Mouse (Mus musculus) layer of hippocampus, adult 8-10 months (tissue): ENCODE results near the gene Smug1. TPM values are rescaled to one million over a fixed set of nuclear protein-coding genes. Genes with fewer than 3 reads are reported as not detected.
A peak's percentile ranks its signal among the peaks of the same experiment; 100 is the strongest.

Experiments used
- DNase-seq, 2 experiments: peaks; one replicate each; pipeline ENCODE4 v3.0.0; 2022; ENCODE audit warnings: low spot score in 2 of 2
- total RNA-seq, 4 experiments: library from RNA; stranded (reverse); gene quantifications; 2 replicates each; pipeline ENCODE4 v1.2.4; 2022

Smug1 gene
- total RNA-seq: 10 to 100 TPM; 13.2 to 21.6 (median 17.3) TPM

- no peak for DNase-seq
These were observed at the start of gene Smug1 for GRCm38 (mm10) chr15:103167042-103167615. Smug1 (minus strand) TSS chr15:103167092.

DNA sequence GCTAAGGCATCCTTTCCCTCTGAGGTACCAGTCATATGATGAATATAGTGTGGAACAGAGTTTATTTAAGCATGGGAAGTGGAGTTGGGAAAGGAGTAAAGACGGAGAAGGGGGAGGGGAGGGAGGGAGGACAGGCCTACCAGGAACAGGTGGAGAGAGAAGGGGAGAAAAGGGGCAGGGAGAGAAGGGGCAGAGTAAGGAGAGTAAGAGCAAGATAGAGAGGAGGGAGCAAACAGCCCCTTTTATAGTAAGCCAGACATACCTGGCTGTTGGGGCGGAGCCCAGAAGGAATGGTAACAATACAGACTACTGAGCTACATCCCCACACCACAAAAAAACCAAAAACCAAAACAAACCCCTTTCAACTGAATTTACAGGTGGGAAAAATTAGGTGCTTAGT, 49.2 kb upstream of the Smug1 start:
- no peak for DNase-seq

GRCm38 (mm10) chr15:103214971-103215907, 48.3 kb upstream of the Smug1 start:
- DNase-seq: peak; percentile 82 to 83

DNA sequence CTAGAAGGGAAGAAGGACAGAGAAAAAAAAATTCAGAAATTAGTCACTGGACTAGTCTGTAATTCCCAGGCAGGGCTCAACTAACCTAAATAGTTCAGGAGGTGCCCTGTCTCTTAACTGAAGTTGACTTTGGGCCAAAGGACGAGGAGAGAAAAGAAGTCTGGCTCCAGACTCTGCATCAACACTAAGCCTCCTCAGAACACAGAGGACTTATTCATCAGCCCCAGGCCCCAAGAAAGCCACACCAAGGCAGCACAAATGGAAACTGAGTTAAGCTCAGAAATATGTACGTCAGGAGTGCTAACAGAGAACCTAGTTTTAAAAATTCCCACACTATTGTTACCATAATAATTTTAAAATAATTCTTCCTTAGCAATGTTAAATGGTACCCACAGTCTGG, 47.3 kb upstream of the Smug1 start:
- DNase-seq: no peak

- no peak for DNase-seq
These were observed 38.3 kb upstream of the Smug1 start for GRCm38 (mm10) chr15:103205156-103205555.

GRCm38 (mm10) chr15:103202088-103202793, 35.3 kb upstream of the Smug1 start:
- no peak for DNase-seq

- no peak for DNase-seq
These were observed 30.9 kb upstream of the Smug1 start for GRCm38 (mm10) chr15:103197785-103198184.

DNA sequence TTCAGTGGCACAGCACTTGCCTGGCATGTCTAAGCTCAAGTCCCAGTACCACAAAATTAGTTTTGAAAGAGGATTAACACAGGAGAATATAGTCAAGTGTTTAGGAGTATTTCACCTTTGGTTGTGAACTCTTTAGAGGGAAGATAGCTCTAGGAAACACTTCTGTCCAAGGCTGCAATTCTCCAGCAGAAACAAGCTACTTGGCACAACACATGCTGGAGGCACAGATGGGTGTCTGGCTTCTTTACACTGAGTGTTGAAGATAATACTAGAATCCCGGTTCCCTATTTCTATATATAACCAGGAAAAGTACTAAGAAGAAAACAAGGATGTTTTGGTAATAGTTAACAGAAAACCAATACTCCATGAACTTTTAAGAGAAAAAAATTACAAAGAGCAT, 29.9 kb upstream of the Smug1 start:
- no peak for DNase-seq

DNA sequence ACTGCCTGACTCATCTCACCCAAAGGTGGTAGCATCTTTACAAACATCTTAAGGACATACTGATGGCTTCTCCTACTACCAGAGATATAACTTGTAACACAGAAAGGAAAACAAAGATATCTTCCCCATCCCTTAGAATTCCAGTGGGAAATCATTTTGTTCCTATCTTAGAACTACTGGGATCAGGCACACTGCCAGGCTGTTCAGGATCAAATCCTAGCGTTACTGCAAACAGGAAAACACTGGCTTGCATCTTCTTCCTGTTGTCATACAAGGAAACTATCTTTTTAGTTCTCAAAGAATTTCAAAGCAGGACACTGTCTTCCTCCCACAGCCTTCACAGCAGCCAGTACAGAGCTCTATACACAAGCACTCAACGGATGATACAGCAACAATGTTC, 26.7 kb upstream of the Smug1 start:
- no peak for DNase-seq

DNA sequence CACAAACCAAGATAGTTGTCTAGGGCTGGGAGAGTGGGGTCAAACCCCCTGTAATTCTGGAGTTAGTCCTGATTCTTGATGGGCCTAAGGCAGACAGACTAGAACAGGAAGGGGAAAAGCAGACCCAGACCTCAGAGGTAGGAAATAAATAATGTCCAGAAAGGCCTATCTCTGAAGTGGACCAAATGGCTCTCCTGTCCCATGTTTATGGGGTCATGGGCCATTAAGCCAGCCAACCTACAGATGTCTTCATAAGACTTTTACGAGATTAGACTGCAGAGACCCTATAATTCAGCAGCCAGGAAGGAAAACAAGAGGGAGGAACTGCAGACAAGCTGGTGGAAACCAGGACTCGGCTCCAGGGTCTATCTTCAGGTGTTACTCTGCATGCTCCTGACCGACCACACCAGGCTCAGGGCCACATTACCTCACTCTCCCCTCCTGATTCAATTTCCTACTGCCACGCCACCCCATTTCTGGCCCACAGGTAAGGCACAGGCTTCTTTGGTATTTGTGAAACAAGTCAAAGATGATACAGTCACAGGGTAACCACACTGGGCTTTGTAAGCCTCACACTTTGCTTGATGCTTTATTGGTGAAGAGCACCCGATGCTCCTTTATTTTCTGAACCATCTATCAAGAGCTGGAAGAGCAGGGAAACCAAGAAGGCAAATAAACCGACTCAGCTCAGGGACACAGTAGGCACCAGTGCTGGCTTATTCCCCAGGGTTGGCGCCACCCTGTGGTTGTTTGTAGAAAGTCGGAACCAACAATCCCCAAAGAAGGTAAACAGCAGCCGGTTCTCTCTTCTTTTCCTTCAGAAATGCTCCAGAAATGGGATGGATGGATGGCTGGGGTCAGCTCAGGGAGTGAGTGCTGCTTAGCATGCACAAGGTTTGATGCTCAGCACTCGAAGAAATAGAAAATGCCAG, 23.9 kb upstream of the Smug1 start:
- peak in 1 of 2 experiments; percentile 27 for DNase-seq

DNA sequence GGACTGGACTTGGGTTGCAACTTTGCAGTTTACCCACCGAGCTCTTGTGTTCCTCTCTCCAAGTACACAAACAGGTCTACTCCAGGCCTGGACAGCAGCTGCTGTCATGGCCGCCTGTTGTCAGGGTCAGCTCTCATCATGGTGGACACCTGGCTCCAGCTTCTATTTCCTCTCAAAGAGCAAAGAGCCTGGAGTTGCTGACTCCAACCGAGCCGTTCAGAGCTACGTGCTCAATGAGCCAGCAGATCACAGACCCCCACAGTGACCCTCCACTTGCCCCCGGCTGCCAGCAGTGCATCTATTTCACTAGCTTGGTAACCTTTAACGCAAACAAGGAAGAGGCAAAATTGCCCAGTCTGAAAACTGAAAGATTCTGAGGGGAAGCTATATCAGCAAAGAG, 23.2 kb upstream of the Smug1 start:
- DNase-seq: no peak

GRCm38 (mm10) chr15:103187803-103188202, 20.9 kb upstream of the Smug1 start:
- DNase-seq: no peak

GRCm38 (mm10) chr15:103185462-103186198, 18.7 kb upstream of the Smug1 start:
- peak; percentile 44 to 56 for DNase-seq

DNA sequence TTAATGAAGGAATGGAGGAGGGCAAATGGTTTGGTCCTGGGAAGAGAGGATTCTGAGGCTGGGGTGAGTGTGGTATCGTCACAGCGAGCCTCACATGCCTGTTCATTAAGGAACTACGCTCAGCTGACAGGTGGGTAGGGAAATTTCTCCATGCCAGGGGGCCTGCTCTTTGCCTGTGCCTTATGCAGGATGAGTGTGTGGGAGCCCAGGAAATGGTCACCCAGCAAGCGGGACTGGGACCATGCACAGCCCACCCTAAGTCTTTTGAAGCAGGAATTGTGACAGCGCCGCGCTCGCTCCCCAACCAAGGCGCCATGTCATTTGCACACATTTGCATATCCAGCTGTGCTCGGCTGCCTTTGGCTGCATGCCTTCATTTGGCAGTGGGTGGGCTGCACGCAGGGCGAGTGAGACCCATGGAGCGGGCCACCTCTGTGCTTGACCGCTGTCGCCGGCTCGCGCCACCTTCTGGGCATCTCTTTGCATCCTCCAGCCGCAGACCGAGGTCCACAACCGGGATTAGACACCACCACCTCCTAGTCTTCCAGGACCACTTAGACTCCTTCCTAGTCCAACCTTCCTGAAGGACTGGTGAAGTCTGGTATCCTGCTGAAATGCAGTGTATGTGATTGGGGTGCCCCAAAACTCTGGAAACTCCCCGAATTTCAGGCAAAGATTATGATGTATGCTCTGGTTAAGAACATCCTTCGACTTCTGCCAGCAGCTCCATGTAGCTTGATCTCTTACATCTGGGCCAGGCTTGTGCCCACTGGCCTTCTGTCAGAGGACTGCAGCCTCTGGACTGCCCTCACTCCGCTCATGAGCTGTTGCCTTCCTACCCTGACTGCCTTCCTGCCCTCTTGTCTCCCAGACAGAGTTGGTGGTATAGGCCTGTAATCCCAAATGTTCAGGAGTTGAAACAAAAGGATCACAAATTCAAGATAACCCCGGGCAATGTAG, 17.0 kb upstream of the Smug1 start:
- DNase-seq: peak in 1 of 2 experiments; percentile 13

GRCm38 (mm10) chr15:103183135-103183534, 16.2 kb upstream of the Smug1 start:
- peak in 1 of 2 experiments; percentile 52 for DNase-seq

- DNase-seq: peak in 1 of 2 experiments; percentile 71
These were observed 15.4 kb upstream of the Smug1 start for GRCm38 (mm10) chr15:103182166-103182790.

GRCm38 (mm10) chr15:103180406-103180805, 13.5 kb upstream of the Smug1 start:
- no peak for DNase-seq

DNA sequence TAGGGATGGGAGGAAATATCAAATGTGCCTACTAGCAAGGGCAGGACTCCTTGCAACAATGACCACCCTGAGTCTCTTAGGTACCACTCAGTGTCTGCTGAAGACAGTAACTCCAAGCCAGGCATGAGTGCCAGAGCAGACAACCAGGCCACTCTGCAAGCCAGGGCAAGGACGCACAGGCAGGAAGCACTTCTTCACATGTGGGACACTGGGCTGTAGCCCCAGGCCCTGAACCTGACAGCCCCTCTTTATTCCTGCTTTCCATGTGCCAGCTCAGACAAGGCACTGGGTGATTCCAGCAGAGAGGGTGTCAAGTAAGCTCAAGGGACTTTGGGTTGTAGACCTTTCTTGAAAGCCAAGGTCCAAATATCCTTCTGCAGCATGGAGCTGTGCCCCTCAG, 11.9 kb upstream of the Smug1 start:
- no peak for DNase-seq

DNA sequence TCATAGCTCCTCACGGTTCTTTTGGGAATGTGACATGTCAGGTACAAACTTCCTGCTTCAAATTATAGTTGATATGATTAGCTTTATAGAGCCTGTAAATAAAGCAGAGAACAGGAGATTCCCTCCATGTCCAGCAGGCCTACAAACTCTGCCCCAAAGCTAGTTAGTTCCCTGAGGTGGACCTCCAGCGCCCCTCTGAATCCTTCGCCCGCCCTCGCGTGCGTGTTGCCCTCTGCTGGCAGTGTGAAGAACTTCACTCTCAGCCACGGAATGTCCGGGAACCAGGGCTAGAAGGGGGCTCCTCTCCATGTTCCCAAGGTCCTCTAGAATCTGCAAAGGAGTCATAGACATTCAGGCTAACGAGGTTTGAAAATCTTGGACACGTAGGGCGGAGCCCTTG, 11.2 kb upstream of the Smug1 start:
- DNase-seq: no peak
